27 mouse cellular contexts compared by ENCODE assay signal in the genomic region with DNA sequence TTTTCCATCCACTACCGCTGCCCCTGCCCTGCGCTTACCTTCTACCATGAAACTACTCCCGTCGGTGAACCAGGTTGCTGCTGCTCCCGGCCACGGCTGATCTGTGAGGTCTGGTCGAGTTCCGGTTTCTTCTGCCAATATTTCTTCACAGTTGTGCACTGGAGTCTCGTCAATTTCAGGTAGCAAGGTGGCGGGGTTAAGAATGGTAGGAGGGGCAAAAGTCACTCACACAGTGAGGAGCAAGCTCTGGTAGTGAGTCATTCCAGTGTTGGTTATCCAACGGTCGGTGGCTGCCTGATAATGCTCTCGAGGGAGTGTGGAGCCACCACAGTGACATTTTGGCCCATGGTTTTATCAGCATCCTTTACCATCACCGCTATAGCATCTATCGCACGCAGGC. TPM values are rescaled to one million over a fixed set of nuclear protein-coding genes. Genes with fewer than 3 reads are reported as not detected.
DNase-seq lines count a peak whose midpoint lies in the region; ATAC-seq lines count a peak whose summit lies in the region.
"Had no signal": no experiment of that assay in that cellular context is flagged by ENCODE, and none has a peak within 500 bp of the region (broad histone marks: within the 10 kb centered on the region; RNA-seq: fewer than 3 reads in every experiment).

No protein-coding gene starts in this region.

- no peak for ATAC-seq in kidney, embryonic 16.5 days (ENCODE audit: low FRiP score, low TSS enrichment)
- ATAC-seq: CD4-positive, CD25-positive, alpha-beta regulatory T cell, adult 4 months; forebrain, embryonic 15.5 days had no signal

- H3K36me3 ChIP-seq in kidney, embryonic 16.5 days (ENCODE audit: insufficient read depth, low read length): no peaks in the 10 kb centered on the region
- H3K36me3 ChIP-seq: embryonic facial prominence, embryonic 10.5 days; embryonic facial prominence, embryonic 13.5 days; forebrain, embryonic 12.5 days; forebrain, embryonic 15.5 days; heart, embryonic 12.5 days; heart, embryonic 15.5 days; hindbrain, embryonic 10.5 days; hindbrain, embryonic 13.5 days had no signal

- DNase-seq in kidney, adult 18-20 months: peak; percentile 25
- peak; percentile 77 for DNase-seq in kidney, adult 9 months
- no peak for DNase-seq in kidney, postnatal 4 days
- peak; percentile 50 for DNase-seq in yolk sac, embryonic 10.5 days (ENCODE audit: low spot score)
- DNase-seq in embryo, embryonic 11 days: no peak
- DNase-seq: adrenal gland, adult 2 months; adrenal gland, postnatal 14 days; cerebellum, adult 11 months; cerebellum, adult 2 months; cerebellum, adult 9-11 months; cerebellum, postnatal 25 days; gastrocnemius, postnatal 25 days; heart, adult 18-20 months; heart, postnatal 10 days; heart, postnatal 36 days had no signal

- no peak overlapping the region for H3K27ac ChIP-seq in kidney, embryonic 16.5 days (ENCODE audit: low read length)
- H3K27ac ChIP-seq: embryonic facial prominence, embryonic 10.5 days; embryonic facial prominence, embryonic 13.5 days; forebrain, embryonic 12.5 days; forebrain, embryonic 15.5 days; heart, embryonic 15.5 days; hindbrain, embryonic 10.5 days; hindbrain, embryonic 13.5 days had no signal

- H3K4me2 ChIP-seq in kidney, embryonic 16.5 days (replicated peaks; ENCODE audit: low read depth, low read length): no peak overlapping the region
- H3K4me2 ChIP-seq: embryonic facial prominence, embryonic 13.5 days; forebrain, embryonic 12.5 days; forebrain, embryonic 15.5 days; heart, embryonic 12.5 days; heart, embryonic 15.5 days; hindbrain, embryonic 13.5 days had no signal

- no peaks in the 10 kb centered on the region for H3K4me1 ChIP-seq in kidney, embryonic 16.5 days (ENCODE audit: insufficient read depth, low read length)
- H3K4me1 ChIP-seq: embryonic facial prominence, embryonic 10.5 days; embryonic facial prominence, embryonic 13.5 days; forebrain, embryonic 12.5 days; forebrain, embryonic 15.5 days; heart, embryonic 12.5 days; heart, embryonic 15.5 days; hindbrain, embryonic 10.5 days; hindbrain, embryonic 13.5 days had no signal

- no peak overlapping the region for H3K4me3 ChIP-seq in kidney, embryonic 16.5 days (ENCODE audit: low read length)
- H3K4me3 ChIP-seq: embryonic facial prominence, embryonic 10.5 days; embryonic facial prominence, embryonic 13.5 days; erythroblast, embryonic 14.5 days; forebrain, embryonic 12.5 days; forebrain, embryonic 15.5 days; heart, embryonic 12.5 days; heart, embryonic 15.5 days; hindbrain, embryonic 10.5 days; hindbrain, embryonic 13.5 days had no signal

- WGBS in kidney, embryonic 16.5 days: 89% methylated on average over 16 of the region's 16 CpGs

- H3K9me3 ChIP-seq in kidney, embryonic 16.5 days (ENCODE audit: low read length): no peaks in the 10 kb centered on the region
- H3K9me3 ChIP-seq: embryonic facial prominence, embryonic 13.5 days; forebrain, embryonic 12.5 days; forebrain, embryonic 15.5 days; heart, embryonic 15.5 days; hindbrain, embryonic 10.5 days; hindbrain, embryonic 13.5 days had no signal

- no peaks in the 10 kb centered on the region for H3K27me3 ChIP-seq in kidney, embryonic 16.5 days (ENCODE audit: insufficient read depth, low read length)
- H3K27me3 ChIP-seq: embryonic facial prominence, embryonic 13.5 days; forebrain, embryonic 12.5 days; forebrain, embryonic 15.5 days; heart, embryonic 12.5 days; heart, embryonic 15.5 days; hindbrain, embryonic 13.5 days had no signal

- no peak overlapping the region for H3K9ac ChIP-seq in kidney, embryonic 16.5 days (replicated peaks; ENCODE audit: low read length)
- H3K9ac ChIP-seq: embryonic facial prominence, embryonic 13.5 days; forebrain, embryonic 12.5 days; forebrain, embryonic 15.5 days; heart, embryonic 12.5 days; heart, embryonic 15.5 days; hindbrain, embryonic 13.5 days had no signal

RNA-seq across cellular contexts. Expression of a gene that starts 9.8 kb away (rescaled TPM):
- polyA plus RNA-seq in kidney, embryonic 16.5 days (2015; fragmentation: Nextera tagmentation; extraction: Ambion mirVana): 0.39 and 0.46 TPM in 2 replicates
- polyA plus RNA-seq: C2C12; CD4-positive, CD25-positive, alpha-beta regulatory T cell, adult 4 months; erythroblast, embryonic 14.5 days; forebrain, embryonic 12.5 days; forebrain, embryonic 15.5 days; heart, embryonic 12.5 days; heart, embryonic 15.5 days; hindbrain, embryonic 10.5 days; hindbrain, embryonic 13.5 days had no signal

RNA-seq across cellular contexts. Expression of a gene that starts 10.9 kb away (rescaled TPM):
- polyA plus RNA-seq in kidney, embryonic 16.5 days (2015; fragmentation: Nextera tagmentation; extraction: Ambion mirVana): 1.5 and 1.8 TPM in 2 replicates
- polyA plus RNA-seq: C2C12; erythroblast, embryonic 14.5 days; heart, embryonic 15.5 days had no signal

RNA-seq across cellular contexts. Expression of a gene that starts 12.3 kb away (rescaled TPM):
- 133 and 136 TPM in 2 replicates for polyA plus RNA-seq in kidney, embryonic 16.5 days (2015; fragmentation: Nextera tagmentation; extraction: Ambion mirVana)

Comparison
In these comparisons a context has a peak if more than half of its experiments do, and no peak if none do; other contexts are left out.
1. DNase-seq: peak in kidney, adult 18-20 months (single experiment), kidney, adult 9 months (single experiment) and yolk sac, embryonic 10.5 days (single experiment); none in kidney, postnatal 4 days (0 of 2) and embryo, embryonic 11 days (single experiment).